Mouse (Mus musculus): Measurements from ENCODE around the gene Klf7. TPM values are rescaled to one million over a fixed set of nuclear protein-coding genes. Genes with fewer than 3 reads are reported as not detected.

Klf7 gene
- polyA plus RNA-seq (2015; fragmentation: Nextera tagmentation; extraction: Ambion mirVana): 84.5 and 92.2 TPM in 2 replicates

- WGBS: under 1% methylated on average over 75 of the region's 82 CpGs
- ATAC-seq: peak; percentile 98
- Histone ChIP-seq H3K27me3 (no peaks in the 10 kb centered on the region), H3K4me1 (replicated peaks) (peaks cover 35% of the 10 kb centered on the region), H3K36me3 (no peaks in the 10 kb centered on the region), H3K4me2 (replicated peaks) (peak within 1 kb of the TSS; percentile 74), H3K9me3 (no peaks in the 10 kb centered on the region), H3K9ac (replicated peaks) (peak within 1 kb of the TSS; percentile 99), H3K4me3 (replicated peaks) (peak within 1 kb of the TSS; percentile 79), H3K27ac (peak within 1 kb of the TSS; percentile 100)
Measured at GRCm38 (mm10) chr1:64121559-64122465, at the start of gene Klf7. TSS of gene Klf7 (minus strand) at chr1:64122282.

- no peaks in the 10 kb centered on the region for H3K9me3 ChIP-seq
- H3K4me2 ChIP-seq (replicated peaks): no peak overlapping the region
- H3K4me3 ChIP-seq (replicated peaks): no peak overlapping the region
- H3K27ac ChIP-seq: no peak overlapping the region
- H3K4me1 ChIP-seq (replicated peaks): peaks cover 5% of the 10 kb centered on the region; the same call in 1 of the 2 replicates
- no peaks in the 10 kb centered on the region for H3K27me3 ChIP-seq
- no peaks in the 10 kb centered on the region for H3K36me3 ChIP-seq
- H3K9ac ChIP-seq (replicated peaks): no peak overlapping the region
- no peak for ATAC-seq
- 55% methylated on average over 5 of the region's 5 CpGs for WGBS
Measured at GRCm38 (mm10) chr1:64164526-64165062, 42.5 kb upstream of the Klf7 start.

GRCm38 (mm10) chr1:64158766-64159165 is 36.7 kb upstream of the Klf7 start:
- Histone ChIP-seq H3K27ac (no peak overlapping the region), H3K9me3 (no peaks in the 10 kb centered on the region), H3K36me3 (no peaks in the 10 kb centered on the region), H3K4me2 (replicated peaks) (no peak overlapping the region), H3K9ac (replicated peaks) (no peak overlapping the region), H3K4me1 (replicated peaks) (no peaks in the 10 kb centered on the region), H3K4me3 (replicated peaks) (no peak overlapping the region), H3K27me3 (no peaks in the 10 kb centered on the region)
- 65% methylated on average over 3 of the region's 3 CpGs for WGBS
- no peak for ATAC-seq

GRCm38 (mm10) chr1:64149185-64149584 is 27.1 kb upstream of the Klf7 start:
- Histone ChIP-seq H3K9me3 (no peaks in the 10 kb centered on the region), H3K9ac (replicated peaks) (no peak overlapping the region), H3K27ac (no peak overlapping the region), H3K27me3 (no peaks in the 10 kb centered on the region), H3K36me3 (no peaks in the 10 kb centered on the region), H3K4me2 (replicated peaks) (no peak overlapping the region), H3K4me3 (replicated peaks) (no peak overlapping the region), H3K4me1 (replicated peaks) (no peaks in the 10 kb centered on the region)
- no peak for ATAC-seq
- 62% methylated on average over 3 of the region's 3 CpGs for WGBS

- no peak for ATAC-seq
- no peak overlapping the region for H3K27ac ChIP-seq
- 61% methylated on average over 6 of the region's 6 CpGs for WGBS
- H3K36me3 ChIP-seq: no peaks in the 10 kb centered on the region
- H3K4me3 ChIP-seq (replicated peaks): no peak overlapping the region
- H3K27me3 ChIP-seq: no peaks in the 10 kb centered on the region
- H3K9ac ChIP-seq (replicated peaks): no peak overlapping the region
- H3K9me3 ChIP-seq: no peaks in the 10 kb centered on the region
- no peak overlapping the region for H3K4me2 ChIP-seq (replicated peaks)
- H3K4me1 ChIP-seq (replicated peaks): peaks cover 3% of the 10 kb centered on the region; the same call in 1 of the 2 replicates
Measured at GRCm38 (mm10) chr1:64142691-64143445, 20.8 kb upstream of the Klf7 start.

GRCm38 (mm10) chr1:64134439-64134838 is 12.4 kb upstream of the Klf7 start:
- no peak overlapping the region for H3K4me2 ChIP-seq (replicated peaks)
- H3K27me3 ChIP-seq: no peaks in the 10 kb centered on the region
- H3K9me3 ChIP-seq: no peaks in the 10 kb centered on the region
- no peak overlapping the region for H3K27ac ChIP-seq
- ATAC-seq: no peak
- WGBS: 79% methylated on average over 1 of the region's 1 CpGs
- H3K9ac ChIP-seq (replicated peaks): no peak overlapping the region
- no peaks in the 10 kb centered on the region for H3K4me1 ChIP-seq (replicated peaks)
- H3K36me3 ChIP-seq: no peaks in the 10 kb centered on the region
- no peak overlapping the region for H3K4me3 ChIP-seq (replicated peaks)

- no peak for ATAC-seq
- WGBS: 84% methylated on average over 2 of the region's 2 CpGs
Measured at GRCm38 (mm10) chr1:64126822-64127221, 4.7 kb upstream of the Klf7 start.

GRCm38 (mm10) chr1:64122466-64122830 is 366 bp upstream of the Klf7 start:
- Histone ChIP-seq H3K4me3 (replicated peaks) (peak overlapping the region; percentile 79), H3K4me2 (replicated peaks) (peak overlapping the region; percentile 74), H3K27ac (peak overlapping the region; percentile 100), H3K36me3 (no peaks in the 10 kb centered on the region), H3K9ac (replicated peaks) (peak overlapping the region; percentile 99), H3K9me3 (no peaks in the 10 kb centered on the region), H3K4me1 (replicated peaks) (peaks cover 28% of the 10 kb centered on the region), H3K27me3 (no peaks in the 10 kb centered on the region)
- ATAC-seq: no peak
- WGBS: 22% methylated on average over 9 of the region's 9 CpGs

More at GRCm38 (mm10) chr1:64126822-64127221, 4.7 kb upstream of the Klf7 start:
- Histone ChIP-seq H3K27ac (no peak overlapping the region), H3K4me3 (replicated peaks) (no peak overlapping the region), H3K36me3 (no peaks in the 10 kb centered on the region), H3K27me3 (no peaks in the 10 kb centered on the region), H3K9ac (replicated peaks) (no peak overlapping the region), H3K4me1 (replicated peaks) (peaks cover 9% of the 10 kb centered on the region), H3K4me2 (replicated peaks) (no peak overlapping the region), H3K9me3 (no peaks in the 10 kb centered on the region)

GRCm38 (mm10) chr1:64120811-64121515 is 1.1 kb downstream of the Klf7 start:
- ATAC-seq: peak; percentile 70
- H3K9me3 ChIP-seq: no peaks in the 10 kb centered on the region
- H3K4me2 ChIP-seq (replicated peaks): peak overlapping the region; percentile 74
- H3K36me3 ChIP-seq: no peaks in the 10 kb centered on the region
- peak overlapping the region; percentile 100 for H3K27ac ChIP-seq
- peak overlapping the region; percentile 79 for H3K4me3 ChIP-seq (replicated peaks)
- WGBS: 1% methylated on average over 25 of the region's 25 CpGs
- no peaks in the 10 kb centered on the region for H3K27me3 ChIP-seq
- H3K4me1 ChIP-seq (replicated peaks): peaks cover 42% of the 10 kb centered on the region
- H3K9ac ChIP-seq (replicated peaks): peak overlapping the region; percentile 94

- H3K4me1 ChIP-seq (replicated peaks): peaks cover 48% of the 10 kb centered on the region
- no peaks in the 10 kb centered on the region for H3K9me3 ChIP-seq
- H3K36me3 ChIP-seq: no peaks in the 10 kb centered on the region
- WGBS: under 1% methylated on average over 13 of the region's 13 CpGs
- no peaks in the 10 kb centered on the region for H3K27me3 ChIP-seq
- H3K4me2 ChIP-seq (replicated peaks): peak overlapping the region; percentile 74
- H3K4me3 ChIP-seq (replicated peaks): peak overlapping the region; percentile 79
- H3K27ac ChIP-seq: peak overlapping the region; percentile 100
- no peak for ATAC-seq
- peak overlapping the region; percentile 94 for H3K9ac ChIP-seq (replicated peaks)
Measured at GRCm38 (mm10) chr1:64120421-64120810, 1.7 kb downstream of the Klf7 start.

- peak overlapping the region; percentile 79 for H3K4me3 ChIP-seq (replicated peaks)
- no peak for ATAC-seq
- peak overlapping the region; percentile 74 for H3K4me2 ChIP-seq (replicated peaks)
- no peaks in the 10 kb centered on the region for H3K36me3 ChIP-seq
- H3K4me1 ChIP-seq (replicated peaks): peaks cover 53% of the 10 kb centered on the region
- no peaks in the 10 kb centered on the region for H3K9me3 ChIP-seq
- H3K27ac ChIP-seq: peak overlapping the region; percentile 100
- no peaks in the 10 kb centered on the region for H3K27me3 ChIP-seq
- peak overlapping the region; percentile 94 for H3K9ac ChIP-seq (replicated peaks)
- WGBS: 2% methylated on average over 8 of the region's 8 CpGs
Measured at GRCm38 (mm10) chr1:64119851-64120250, 2.2 kb downstream of the Klf7 start.

All from midbrain, embryonic 13.5 days (tissue).